Mouse (Mus musculus) telencephalon, adult 2 months (tissue): ENCODE results near the gene Mettl8.
A peak's percentile ranks its signal among the peaks of the same experiment; 100 is the strongest.

Experiments
- DNase-seq: peaks from one replicate; pipeline ENCODE4 v3.0.0-alpha.2; 2011; ENCODE audit warnings: low read depth, low spot score

The Mettl8 gene

GRCm38 (mm10) chr2:70989201-70990191 lies 65.9 kb downstream of the Mettl8 start:
- DNase-seq, result no peak

GRCm38 (mm10) chr2:70978271-70978670 lies 77.1 kb downstream of the Mettl8 start:
- no peak for DNase-seq

GRCm38 (mm10) chr2:70974769-70975168 lies 80.6 kb downstream of the Mettl8 start:
- no peak for DNase-seq

GRCm38 (mm10) chr2:70972795-70973518 lies 82.4 kb downstream of the Mettl8 start:
- DNase-seq, result no peak

GRCm38 (mm10) chr2:70970158-70970741 lies 85.1 kb downstream of the Mettl8 start:
- no peak for DNase-seq

GRCm38 (mm10) chr2:70968305-70968704 lies 87.1 kb downstream of the Mettl8 start:
- no peak for DNase-seq

GRCm38 (mm10) chr2:70967216-70967615 lies 88.2 kb downstream of the Mettl8 start:
- DNase-seq, result no peak

GRCm38 (mm10) chr2:70964809-70965208 lies 90.6 kb downstream of the Mettl8 start:
- no peak for DNase-seq

- DNase-seq, result no peak
These were observed 92.5 kb downstream of the Mettl8 start for GRCm38 (mm10) chr2:70962921-70963320.

GRCm38 (mm10) chr2:70961086-70961941 lies 94.1 kb downstream of the Mettl8 start:
- DNase-seq, result peak; percentile 42

- DNase-seq, result no peak
These were observed 95.3 kb downstream of the Mettl8 start for GRCm38 (mm10) chr2:70960090-70960489.

- no peak for DNase-seq
These were observed 96.0 kb downstream of the Mettl8 start for GRCm38 (mm10) chr2:70959337-70959736.

- no peak for DNase-seq
These were observed 96.8 kb downstream of the Mettl8 start for GRCm38 (mm10) chr2:70958536-70958935.

- DNase-seq, result no peak
These were observed 101.8 kb downstream of the Mettl8 start for GRCm38 (mm10) chr2:70953616-70954015.

GRCm38 (mm10) chr2:70951944-70952343 lies 103.4 kb downstream of the Mettl8 start:
- no peak for DNase-seq

GRCm38 (mm10) chr2:70944511-70945305 lies 110.7 kb downstream of the Mettl8 start:
- no peak for DNase-seq

- no peak for DNase-seq
These were observed 114.6 kb downstream of the Mettl8 start for GRCm38 (mm10) chr2:70940826-70941225.

GRCm38 (mm10) chr2:70938844-70939494 lies 116.4 kb downstream of the Mettl8 start:
- no peak for DNase-seq

- no peak for DNase-seq
These were observed 120.6 kb downstream of the Mettl8 start for GRCm38 (mm10) chr2:70934772-70935171.

GRCm38 (mm10) chr2:70933516-70933915 lies 121.9 kb downstream of the Mettl8 start:
- no peak for DNase-seq
